Mouse (Mus musculus) T-helper 17 cell (primary cell): ENCODE data around the gene Cep112.

Experiments used
- in situ Hi-C, 2 experiments: fragments of 300-600 bp; cut with MboI, MseI; formaldehyde crosslinking; loops; 1 replicate in 1 of 2; 2 replicates in 1 of 2; pipeline ENCODE4 v1.15.1; 2025; ENCODE audit warnings: high pct_unique_total_duplicates in 2 of 2

The Cep112 gene

DNA sequence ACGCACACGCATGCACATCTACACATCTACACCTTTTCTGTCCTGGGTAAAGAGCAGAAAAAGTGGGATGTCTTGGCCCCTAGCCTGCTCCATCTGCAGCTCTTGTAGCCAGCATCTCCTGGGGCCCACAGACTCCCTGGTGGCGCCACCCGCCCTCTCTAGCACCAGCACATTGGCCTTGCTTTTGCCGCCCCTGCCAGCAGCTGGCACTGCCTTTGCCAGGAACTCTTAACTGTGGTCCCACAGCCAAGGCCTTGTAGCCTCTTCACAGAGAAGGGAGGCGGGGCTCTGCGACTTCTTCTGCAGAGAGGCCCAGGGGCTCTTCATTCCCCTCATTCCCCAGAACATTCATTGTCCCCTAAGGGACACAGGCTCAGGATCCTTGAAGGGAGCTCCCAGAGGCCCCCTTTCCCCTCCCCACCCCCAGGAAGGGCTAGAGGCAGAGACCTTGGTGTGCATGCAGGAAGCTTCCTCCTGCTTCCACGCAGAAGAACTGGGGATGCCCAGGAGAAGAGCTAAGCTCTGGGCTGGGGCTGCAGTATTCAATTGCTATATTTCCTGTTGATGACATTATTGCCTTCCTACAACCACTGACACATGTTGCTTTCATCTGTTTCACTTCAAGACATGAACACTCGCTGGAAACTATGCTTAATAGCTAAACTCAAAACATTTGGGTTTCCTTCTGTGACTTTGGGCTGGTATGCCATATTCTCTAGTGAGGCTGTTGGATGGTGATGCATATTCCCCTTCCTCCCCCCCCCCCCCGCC, 475.9 kb downstream of the Cep112 start:
- in situ Hi-C loops = no loop called here

DNA sequence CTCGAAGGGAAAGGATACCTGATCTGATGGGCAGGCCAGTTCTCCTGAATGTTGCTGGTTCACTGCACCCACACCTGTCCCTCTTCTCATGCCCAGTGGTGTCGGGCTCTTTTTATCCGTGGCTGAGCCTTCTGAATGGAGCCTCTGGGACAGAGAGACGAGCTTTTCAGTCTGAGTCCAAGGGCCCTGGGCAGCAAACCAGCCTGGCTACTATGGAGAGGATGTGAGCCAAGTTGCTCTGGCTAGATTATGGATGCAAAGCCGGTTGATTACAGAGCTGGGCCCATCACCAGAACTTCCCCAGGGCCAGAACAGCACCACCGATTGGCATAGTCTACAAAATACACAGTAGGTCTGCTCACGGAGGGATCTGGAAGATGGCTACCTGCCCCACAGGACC, 476.7 kb downstream of the Cep112 start:
- in situ Hi-C loops = no loop called here

DNA sequence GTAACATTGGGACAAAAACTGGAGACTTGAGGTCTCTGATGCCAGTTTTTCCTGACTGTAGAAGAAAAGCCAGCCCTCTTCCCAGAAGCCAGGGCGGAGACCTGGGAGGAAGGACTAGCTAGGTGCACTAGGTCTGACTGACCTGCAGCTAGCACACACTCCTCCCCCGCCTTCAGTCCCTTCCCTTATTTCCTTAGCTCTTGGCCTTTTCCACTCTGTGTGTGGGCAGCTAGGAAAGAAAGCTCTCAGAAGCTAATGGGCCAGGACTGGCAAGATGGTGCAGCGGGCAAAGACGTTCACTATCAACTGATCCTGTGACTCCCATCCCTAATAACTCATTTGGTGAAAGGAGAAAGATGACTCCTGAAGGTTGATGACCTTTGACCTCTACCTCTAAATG, 477.3 kb downstream of the Cep112 start:
- in situ Hi-C loops = no loop called here

- in situ Hi-C loops = no loop called here
These were observed 481.7 kb downstream of the Cep112 start for GRCm38 (mm10) chr11:108906590-108907254.

- in situ Hi-C loops = loop anchor here in 1 of 2 experiments (5.0 kb wide), 1 partner anchor 518 kb away; the partner anchor contains the start of gene Amz2
These were observed 484.6 kb downstream of the Cep112 start for GRCm38 (mm10) chr11:108909396-108910195.
